Mouse (Mus musculus): Measurements from ENCODE around the gene Rapgef1.
A peak's percentile ranks its signal among the peaks of the same experiment; 100 is the strongest.

Rapgef1 gene

DNA sequence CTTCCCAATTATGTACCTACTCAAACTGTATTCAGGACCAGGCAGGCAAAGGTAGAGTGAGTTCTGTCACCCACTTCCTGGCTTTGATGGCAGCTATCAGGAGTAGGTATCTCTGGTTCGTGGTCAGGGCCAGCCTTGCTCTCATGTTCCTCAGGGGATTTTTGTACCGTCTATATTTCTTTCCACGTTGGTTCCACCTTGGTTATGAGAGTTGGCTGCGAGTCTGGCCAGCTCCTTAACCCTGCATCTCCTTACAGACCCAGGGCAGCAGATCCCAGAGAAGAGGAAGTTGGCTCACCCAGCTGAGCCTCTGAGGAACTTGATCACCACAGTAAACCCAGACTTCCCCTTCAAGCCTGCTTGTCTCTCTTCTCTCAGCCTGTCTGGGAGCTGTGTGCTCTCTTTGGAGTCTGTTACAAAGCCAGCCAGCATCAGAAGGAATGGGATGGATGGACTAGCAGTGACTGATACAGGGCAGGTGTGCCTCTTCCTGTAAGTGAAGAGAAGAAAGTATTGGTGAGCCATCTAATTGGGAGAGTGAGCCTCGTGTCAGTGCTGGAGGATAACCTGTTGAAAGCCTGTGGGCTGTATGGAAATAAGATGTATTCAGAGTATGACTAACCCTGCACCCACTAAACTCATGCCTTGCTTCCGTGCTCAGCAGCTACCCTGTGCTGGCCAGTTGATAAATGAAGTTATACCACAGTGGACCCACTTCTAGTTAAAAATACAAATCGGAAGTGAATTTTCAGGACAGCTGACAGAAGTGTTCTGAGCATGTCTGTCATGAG is 53.4 kb downstream of the Rapgef1 start:
- no peak for DNase-seq (ENCODE audit: low spot score in 2 of 2)

DNA sequence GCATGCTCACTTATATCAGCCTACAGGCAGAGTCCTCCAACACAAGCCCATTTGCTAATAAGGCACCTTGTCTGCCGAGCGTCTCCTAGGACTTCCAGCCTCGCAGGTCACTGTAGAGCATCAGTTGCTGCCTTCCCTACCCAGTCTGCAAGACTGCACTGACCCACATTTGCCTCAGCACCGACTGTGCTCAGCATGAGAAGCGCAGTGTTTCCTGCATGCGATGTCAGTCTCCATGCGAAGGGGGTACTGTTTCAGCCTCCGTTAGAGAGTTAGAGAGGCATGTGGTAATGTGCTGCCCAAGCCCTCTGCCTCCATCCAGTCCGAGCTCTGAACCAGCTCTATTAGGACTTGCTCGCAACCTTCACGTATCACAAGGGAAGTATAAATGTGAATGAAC is 54.6 kb downstream of the Rapgef1 start:
- no peak for DNase-seq (ENCODE audit: low spot score in 2 of 2)

DNA sequence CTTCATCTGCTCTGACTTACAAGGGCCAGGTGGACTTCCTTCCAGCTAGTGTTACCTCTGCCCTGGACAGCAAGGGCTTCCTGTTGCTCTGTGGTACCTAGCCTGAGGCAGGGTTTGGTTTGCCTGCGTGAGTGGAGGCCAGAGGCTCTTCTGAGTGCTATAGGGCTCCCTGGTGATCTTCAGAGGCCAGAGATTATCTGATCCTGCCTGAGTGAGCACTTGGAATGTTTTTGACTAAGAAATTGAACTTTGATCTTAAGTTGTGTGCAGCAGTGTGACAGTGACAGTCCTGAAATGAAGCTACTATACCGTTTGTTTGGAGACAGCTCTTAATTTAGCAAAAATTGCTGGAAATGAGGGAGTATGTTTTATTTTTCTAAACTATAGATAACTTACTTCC is 55.0 kb downstream of the Rapgef1 start:
- no peak for DNase-seq (ENCODE audit: low spot score in 2 of 2)

DNA sequence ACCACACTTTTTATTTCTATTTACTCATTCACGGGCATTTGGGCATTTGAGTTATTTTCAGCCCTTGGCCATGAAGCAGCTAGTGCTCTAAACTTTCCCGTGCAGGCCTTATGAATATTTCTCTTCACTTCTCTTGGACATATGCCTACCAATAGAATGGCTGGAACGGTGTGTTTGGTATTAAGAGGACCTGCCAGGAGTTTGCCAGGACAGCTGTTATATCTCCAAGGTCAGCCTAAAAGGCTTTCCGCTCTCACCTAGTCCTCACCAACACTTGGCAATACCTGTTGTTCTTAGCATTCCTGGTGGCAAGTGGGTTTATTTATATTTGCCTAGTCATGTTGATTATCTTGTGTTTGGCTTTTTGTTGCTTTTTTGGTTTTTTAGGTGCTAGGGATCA is 56.3 kb downstream of the Rapgef1 start:
- DNase-seq (ENCODE audit: low spot score in 2 of 2), result no peak

DNA sequence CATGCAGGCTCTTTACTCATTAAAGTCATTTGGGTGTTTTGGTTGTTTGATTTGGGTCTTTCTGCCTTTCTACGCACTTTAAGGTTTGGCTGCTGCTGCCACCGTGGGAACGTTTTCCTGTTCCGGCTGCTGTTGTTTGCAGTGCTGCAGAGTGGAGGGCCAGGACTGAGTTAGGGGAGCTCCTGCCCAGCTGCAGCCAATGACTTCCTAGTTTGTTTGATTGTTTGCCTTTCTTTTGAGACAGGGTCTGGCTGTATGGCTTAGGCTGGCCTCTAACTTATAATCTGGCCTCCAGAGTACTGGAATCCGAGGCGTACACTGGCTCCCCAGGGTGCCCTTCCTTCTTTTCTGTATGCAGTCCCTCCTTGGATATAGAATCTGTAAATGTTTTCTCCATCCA is 57.0 kb downstream of the Rapgef1 start:
- no peak for DNase-seq (ENCODE audit: low spot score in 2 of 2)

DNA sequence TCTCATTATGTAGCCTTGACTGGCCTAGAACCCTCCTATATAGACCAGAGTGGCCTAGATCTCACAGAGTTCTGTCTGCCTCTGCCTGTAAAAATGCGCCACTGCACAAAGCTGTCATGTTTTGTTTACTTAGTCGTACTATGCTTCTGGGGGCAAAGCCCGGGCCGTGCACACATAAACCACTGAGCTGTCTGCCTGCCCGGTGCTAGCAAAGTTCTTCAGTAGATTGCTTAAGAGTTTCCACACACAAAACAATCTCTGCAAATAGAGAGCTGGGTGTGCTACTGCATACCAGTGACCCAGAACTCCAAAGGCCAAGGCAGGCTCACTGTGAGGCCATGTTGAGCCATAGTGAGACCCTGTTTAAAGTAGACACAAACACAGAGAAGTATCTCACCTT is 58.3 kb downstream of the Rapgef1 start:
- no peak for DNase-seq (ENCODE audit: low spot score in 2 of 2)

DNA sequence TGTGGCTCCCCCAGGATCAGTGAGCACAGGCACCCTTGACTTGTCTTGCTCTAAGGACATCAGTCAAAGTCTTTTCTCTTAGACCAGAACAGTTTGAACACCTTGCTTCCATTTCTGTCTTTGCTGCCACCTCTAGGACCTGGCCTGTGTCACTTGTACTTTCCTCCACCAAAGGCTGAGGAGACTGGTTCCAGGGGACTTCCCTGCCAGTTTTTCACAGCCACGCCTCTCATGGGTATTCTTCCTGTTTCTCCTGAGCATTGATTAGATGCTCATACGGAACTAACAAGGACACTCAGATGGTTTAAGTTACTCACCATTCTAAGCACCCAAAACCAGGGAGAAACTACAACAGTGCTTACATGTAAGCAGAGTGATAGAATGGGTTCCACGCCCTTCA is 59.0 kb downstream of the Rapgef1 start:
- no peak for DNase-seq (ENCODE audit: low spot score in 2 of 2)

DNA sequence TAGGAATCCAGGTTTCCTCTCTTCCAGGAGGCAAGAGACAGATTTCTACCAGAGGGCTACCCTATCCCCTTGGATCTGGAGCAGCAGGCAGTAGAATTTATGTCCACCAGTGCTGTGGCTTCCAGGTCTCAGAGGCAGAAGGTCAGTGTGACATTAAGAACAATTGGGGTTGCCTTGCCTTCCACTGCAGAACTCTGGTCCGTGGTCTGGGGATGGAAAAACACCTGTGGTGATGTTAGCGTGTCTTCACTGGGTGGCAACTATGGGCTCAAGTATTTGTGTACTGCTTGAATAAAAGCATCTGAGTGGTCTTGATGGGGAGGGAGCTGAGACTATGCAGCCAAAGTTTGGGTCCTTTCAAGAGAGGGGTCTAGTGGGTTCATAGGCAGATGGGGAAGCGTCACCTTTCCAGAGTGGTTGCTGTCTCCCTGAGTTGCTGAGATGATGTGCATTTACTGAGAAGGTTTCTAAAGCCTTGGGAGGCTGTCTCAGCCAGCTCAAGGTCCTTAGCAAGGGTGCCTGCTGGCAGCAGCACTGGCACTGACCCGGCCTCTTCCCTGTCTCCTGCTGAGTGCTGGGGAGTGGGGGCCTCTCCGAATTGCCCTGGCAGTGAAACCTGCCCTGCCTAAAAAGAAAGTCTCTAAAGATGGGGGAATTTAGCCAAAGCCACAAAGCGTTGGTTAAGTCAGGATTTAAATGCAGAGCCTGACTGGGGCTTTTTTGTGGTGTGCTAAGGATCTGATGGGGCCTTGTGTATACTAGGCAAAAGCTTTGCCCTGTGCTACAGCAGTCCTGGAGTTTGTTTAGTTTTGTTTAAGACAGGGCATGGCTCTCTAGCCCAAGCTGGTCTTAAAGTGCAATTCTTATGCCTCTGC is 60.4 kb downstream of the Rapgef1 start:
- DNase-seq (ENCODE audit: low spot score in 2 of 2), result no peak

DNA sequence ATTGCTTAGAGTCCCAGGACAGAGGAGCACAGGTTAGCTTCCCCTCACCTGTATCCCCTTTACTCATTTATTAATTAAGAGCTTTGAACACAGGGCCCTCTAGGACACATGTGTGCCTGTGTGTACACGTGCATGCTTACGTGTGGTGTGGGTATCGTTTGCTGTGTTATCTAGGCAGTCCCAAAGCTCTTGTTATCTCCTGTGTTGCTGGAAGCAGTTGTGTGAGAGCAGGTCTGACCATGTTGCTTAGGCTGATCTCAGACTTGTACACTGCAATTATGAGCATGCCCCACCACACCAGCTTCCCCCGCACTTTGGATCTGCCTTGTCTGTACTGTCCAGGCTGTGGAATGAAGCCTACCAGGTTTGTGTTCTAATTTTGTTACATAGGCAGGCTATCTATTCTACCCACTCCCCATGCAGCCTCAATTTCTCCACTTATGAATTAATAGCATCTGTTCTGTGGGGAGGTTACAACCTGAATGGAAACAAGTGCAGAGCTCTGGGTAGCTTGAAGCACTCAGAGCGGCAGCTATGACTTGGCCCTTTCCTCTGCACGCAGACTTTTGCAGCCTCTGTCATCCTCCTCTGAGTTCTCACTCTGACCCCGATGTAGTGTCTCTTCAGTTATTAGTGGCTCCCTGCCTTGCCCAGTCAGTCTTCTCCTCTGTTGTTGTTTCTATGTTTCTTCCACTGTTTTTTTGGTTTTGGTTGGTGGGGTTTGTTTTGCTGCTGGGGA is 63.9 kb downstream of the Rapgef1 start:
- DNase-seq (ENCODE audit: low spot score in 2 of 2), result no peak

DNA sequence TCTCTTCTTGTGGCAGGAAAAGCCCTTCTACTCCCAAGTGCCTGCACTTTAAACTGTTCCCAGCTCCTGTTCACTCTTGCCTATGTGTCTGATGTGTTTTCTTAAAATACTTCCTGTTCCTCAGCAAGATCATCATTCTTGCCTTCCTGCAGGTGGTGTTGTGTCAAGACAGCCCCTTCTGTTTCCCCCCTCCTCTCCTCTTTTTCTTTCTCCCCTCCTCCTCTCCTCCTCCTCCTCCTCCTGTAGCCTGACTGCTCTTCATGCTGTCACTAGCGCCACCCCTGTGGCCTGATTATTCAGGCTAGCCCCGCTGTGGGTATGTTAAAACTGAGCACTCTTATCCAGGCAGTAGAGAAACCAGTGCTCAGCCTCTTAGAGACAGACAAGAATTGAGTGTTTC is 65.0 kb downstream of the Rapgef1 start:
- DNase-seq (ENCODE audit: low spot score in 2 of 2), result no peak

DNA sequence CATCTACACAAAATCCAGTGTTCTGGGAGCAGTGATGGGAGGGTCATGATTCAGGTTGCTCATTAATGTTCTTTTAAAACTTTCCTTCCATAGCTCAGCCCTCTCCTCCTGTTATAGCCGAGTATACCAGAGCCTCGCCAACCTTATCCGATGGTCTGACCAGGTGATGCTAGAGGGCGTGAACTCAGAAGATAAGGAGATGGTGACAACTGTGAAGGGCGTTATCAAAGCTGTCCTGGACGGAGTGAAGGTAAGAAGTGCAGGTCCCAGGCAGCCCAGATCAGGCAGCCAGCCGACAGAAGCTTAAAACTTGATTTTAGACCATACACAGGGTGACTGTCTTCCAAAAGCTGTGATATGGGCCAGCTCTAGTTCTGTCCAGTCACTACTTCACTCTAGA is 69.5 kb downstream of the Rapgef1 start:
- DNase-seq (ENCODE audit: low spot score in 2 of 2), result no peak

DNA sequence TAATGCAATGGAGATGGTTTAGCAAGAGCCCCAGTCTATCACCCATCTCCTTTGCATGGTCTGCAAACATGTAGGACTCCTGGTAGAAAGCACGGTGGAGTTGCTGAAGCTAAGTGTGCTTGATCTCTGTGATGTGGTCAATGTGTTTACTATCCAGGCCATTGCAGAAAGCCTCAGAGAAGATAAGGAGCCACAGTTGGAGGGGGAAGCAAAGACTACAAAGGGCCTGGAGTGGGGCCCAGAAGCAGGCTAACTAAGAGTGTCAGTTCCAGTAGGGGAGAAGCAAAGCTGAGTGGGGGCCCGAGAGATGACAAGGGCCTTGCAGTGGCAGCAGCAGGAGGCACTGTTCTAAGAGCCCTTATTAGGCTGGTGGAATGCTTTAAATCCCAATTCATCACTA is 70.0 kb downstream of the Rapgef1 start:
- no peak for DNase-seq (ENCODE audit: low spot score in 2 of 2)

DNA sequence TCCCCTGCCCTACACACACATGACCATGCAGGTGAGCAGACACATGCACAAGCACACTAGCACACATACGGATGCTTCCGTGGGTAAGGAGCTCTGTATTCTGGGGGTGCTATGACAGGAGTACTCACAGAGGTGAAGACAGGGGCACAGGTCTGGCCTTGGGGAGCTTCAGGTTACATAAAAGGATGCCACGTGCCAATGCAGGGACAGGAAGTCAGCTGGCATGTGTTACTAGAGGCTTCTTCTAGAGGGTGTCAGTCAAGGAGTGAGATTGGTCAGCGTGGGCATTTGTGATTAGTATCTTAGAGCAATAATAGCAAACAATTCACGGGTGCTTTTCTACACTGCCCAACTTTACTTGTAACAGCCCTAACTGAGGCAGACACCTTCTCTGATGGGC is 71.5 kb downstream of the Rapgef1 start:
- no peak for DNase-seq (ENCODE audit: low spot score in 2 of 2)

DNA sequence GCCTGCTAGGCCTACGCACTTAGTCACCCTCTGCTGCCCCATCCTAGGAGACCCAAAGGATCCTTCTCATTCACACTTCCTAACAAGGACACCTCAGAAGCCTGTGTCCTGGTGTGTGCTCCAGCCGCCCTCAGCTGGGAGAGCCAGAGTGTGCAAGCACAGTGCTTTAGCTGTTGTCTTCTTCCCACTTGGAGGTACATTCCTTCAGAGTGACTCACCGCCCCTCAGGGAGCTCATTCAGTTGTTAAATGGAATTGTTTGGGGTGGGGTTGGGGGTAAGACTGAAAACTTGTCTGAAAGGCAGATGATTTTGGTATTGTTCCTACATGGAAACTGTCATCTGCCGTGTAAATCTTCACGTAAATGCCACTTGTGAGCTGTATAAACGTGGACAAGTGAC is 72.0 kb downstream of the Rapgef1 start:
- DNase-seq (ENCODE audit: low spot score in 2 of 2), result no peak

DNA sequence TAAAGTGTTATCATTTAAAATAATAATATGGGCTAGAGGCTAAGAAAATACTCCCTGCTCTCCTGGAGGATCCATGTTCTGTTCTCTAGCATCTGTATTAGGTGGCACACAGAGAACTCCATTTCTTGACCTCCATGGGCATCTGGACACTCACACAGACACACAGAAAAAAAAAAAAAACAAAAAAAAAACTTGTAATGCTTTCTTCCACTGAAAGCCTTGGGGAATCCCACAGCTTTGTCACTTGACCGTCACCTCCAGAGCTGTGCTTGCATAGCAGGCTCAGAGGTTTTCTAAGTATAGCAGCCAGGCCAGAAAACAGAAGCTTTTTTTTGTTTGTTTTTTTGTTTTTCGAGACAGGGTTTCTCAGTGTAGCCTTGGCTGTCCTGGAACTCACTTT is 72.7 kb downstream of the Rapgef1 start:
- DNase-seq (ENCODE audit: low spot score in 2 of 2), result no peak

DNA sequence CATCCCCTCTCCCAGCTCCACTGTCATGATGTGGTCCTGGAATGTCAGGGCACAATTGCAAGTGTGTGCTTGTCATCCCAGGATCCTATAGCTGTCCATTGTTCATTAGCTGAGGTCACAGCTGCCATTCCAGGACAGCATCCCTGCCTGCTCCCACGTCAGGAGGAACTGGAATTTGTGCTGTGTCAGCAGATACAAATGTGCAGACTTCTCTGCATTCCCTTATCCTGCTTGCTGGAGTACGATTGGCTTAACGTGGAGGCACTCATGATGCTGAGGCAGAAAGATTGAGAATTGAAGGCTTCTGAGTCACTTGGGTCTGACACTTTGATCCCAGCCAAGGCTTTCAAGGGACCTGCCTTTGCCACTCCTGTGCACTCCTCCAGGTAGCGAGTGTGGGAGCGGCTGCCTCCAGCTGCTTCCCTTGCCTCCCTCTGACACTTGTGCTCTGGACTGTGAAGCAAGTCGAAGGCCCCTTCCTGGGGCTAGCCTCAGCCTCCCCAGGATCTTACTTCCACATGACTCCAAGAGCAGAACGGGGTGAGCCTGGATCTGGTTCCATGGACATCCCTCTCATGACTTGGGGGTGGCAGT is 76.8 kb downstream of the Rapgef1 start:
- no peak for DNase-seq (ENCODE audit: low spot score in 2 of 2)

DNA sequence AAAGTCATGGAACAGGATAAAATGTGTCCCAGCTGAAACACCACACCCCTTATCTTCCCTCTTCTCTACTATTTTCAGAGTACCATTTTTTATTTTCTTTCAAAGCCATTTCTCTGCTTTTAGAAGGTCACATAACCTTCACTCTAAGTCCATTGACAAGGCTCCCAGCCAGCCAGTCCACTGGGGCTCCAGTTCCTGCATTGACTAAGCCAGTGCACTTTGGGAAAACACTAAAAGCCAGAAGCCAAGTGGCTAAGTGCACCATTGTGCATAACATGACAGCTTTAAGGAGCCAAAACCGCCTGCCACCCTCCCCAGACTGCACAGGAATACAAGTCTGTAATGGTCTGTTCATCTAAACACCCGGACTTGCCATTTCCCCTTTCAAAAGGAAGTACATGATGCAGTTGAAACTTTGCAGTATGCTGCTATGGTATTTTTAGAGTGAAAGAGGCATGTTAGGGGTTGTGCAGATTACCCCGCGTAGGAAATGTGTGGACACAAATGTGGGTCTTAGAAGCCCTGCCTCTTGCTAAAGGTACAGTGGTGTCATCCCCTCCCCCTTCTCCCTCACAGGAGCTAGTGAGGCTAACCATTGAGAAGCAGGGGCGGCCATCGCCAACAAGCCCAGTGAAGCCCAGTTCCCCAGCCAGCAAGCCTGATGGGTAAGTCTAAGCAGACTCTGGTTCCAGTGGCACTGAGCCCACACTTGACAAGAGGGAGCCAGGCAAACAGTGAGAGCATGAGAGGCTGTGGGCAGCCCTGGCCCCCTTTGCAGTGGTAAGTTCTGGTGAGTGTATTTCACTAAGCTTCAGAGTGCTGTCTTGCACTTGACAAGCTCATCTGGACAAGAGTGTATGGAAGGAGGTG is 79.1 kb downstream of the Rapgef1 start:
- no peak for DNase-seq (ENCODE audit: low spot score in 2 of 2)

DNA sequence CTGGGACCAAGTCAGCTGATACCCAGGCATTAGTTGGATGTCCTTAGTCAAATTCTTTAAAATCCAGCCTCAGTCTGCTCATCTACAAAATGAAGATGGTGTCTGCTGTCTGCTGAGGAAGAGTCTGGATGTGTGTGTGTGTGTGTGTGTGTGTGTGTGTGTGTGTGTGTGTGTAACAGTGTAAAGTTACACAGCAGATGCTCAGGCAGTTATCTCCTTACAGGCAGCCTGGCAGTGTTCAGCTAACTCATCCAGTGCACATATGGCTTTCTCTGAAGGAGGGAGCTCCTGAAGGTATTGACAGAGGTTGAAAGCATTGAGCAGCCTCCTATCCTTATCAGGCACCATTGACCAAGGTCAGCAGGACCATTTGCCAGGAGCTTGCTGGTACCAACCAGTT is 81.4 kb downstream of the Rapgef1 start:
- DNase-seq (ENCODE audit: low spot score in 2 of 2), result peak in 1 of 2 experiments; percentile 30

DNA sequence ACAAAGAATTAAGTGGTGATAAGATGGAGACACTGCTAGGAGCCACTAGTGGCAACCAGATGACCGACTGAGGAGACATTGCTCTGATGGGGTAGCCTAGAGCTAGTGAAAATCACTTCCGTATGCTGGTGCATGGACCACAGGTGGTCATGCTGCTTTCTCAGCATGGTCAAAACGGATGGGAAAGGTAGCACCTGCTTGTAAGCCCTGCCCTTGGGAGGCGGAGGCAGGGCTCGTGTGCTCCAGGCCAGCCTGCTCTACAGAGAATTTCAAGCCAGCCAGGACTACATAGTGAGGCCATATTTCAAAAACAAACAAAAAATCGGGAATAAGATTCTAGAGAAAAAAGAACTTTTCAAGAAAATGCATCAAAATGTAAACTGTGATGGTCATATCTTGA is 81.9 kb downstream of the Rapgef1 start:
- no peak for DNase-seq (ENCODE audit: low spot score in 2 of 2)

DNA sequence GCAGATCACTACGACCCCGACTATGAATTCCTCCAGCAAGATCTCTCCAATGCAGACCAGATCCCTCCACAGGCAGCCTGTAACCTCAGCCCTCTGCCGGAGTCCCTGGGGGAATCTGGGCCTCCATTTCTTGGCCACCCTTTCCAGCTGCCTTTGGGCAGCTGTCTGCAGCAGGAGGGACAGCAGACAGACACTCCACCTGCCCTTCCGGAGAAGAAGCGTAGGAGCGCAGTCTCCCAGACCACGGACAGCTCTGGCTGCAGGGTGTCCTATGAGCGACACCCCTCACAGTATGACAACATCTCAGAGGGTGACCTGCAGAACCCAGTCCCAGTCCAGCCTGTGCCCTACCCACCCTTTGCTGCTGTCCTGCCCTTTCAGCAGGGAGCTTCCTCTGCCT is 82.7 kb downstream of the Rapgef1 start:
- DNase-seq (ENCODE audit: low spot score in 2 of 2), result no peak
